In the genomic region with DNA sequence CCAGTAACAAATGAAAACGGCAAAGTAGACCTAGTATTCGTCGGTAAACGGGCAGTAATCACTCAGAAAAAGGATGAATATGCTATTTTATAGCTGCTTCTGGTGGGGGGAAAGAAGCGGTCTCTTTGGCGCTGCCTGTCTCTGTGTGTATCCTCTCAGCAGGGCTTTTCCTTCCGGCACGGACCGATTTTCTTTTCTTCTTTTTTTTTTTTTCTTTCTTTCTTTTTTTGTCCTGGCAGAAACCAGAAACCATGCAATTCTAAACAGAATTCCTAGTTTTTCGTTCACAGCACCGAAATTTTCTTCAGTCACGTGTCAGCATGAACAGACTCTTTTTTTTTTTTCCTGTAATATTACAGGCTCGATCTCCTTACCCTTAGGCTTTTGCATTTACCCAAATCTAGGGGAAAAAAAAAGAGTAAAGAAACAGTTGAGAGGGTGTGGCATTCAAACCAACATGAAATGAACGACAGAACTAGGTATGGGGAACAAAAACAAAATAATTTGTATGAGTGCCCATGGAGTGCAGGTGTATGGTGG, we compare ENCODE assay signal across 7 mouse cellular contexts. TPM values are rescaled to one million over a fixed set of nuclear protein-coding genes. Genes with fewer than 3 reads are reported as not detected.
DNase-seq lines count a peak whose midpoint lies in the region; ATAC-seq lines count a peak whose summit lies in the region.

No protein-coding gene starts in this region.

- H3K4me3 ChIP-seq in megakaryocyte, embryonic 14.5 days (replicated peaks): peak overlapping the region; percentile 97
- H3K4me3 ChIP-seq in embryonic facial prominence, embryonic 15.5 days (replicated peaks): peak overlapping the region; percentile 78
- peak overlapping the region; percentile 91 for H3K4me3 ChIP-seq in intestine, embryonic 15.5 days (replicated peaks)
- peak overlapping the region; percentile 91 for H3K4me3 ChIP-seq in neural tube, embryonic 14.5 days (ENCODE audit: low read depth, low read length)

- H3K27ac ChIP-seq in embryonic facial prominence, embryonic 15.5 days (replicated peaks): peak overlapping the region; percentile 97
- H3K27ac ChIP-seq in intestine, embryonic 15.5 days: peak overlapping the region; percentile 98; the same call in 1 of the 2 replicates
- peak overlapping the region; percentile 100 for H3K27ac ChIP-seq in neural tube, embryonic 14.5 days (ENCODE audit: low read depth, low read length)

- H3K9ac ChIP-seq in embryonic facial prominence, embryonic 15.5 days: peak overlapping the region; percentile 93
- peak overlapping the region; percentile 93 for H3K9ac ChIP-seq in intestine, embryonic 15.5 days
- H3K9ac ChIP-seq in neural tube, embryonic 14.5 days (replicated peaks; ENCODE audit: low read depth, low read length): peak overlapping the region; percentile 100

- H3K27me3 ChIP-seq in megakaryocyte, embryonic 14.5 days (replicated peaks): peaks cover 3% of the 10 kb centered on the region
- H3K27me3 ChIP-seq in embryonic facial prominence, embryonic 15.5 days: no peaks in the 10 kb centered on the region; the same call in 1 of the 2 replicates
- no peaks in the 10 kb centered on the region for H3K27me3 ChIP-seq in intestine, embryonic 15.5 days (replicated peaks)
- H3K27me3 ChIP-seq in neural tube, embryonic 14.5 days (ENCODE audit: control insufficient read depth, insufficient read depth, low read length): no peaks in the 10 kb centered on the region

- ATAC-seq in megakaryocyte, adult 5-6 weeks (ENCODE audit: poor library complexity, severe bottlenecking): no peak
- no peak for ATAC-seq in embryonic facial prominence, embryonic 15.5 days (ENCODE audit: insufficient number of reproducible peaks, low FRiP score, low TSS enrichment, low read depth)
- ATAC-seq in intestine, embryonic 15.5 days: no peak
- ATAC-seq in neural tube, embryonic 14.5 days (ENCODE audit: low read depth): no peak

- H3K4me2 ChIP-seq in embryonic facial prominence, embryonic 15.5 days (replicated peaks): peak overlapping the region; percentile 85
- H3K4me2 ChIP-seq in intestine, embryonic 15.5 days (replicated peaks): peak overlapping the region; percentile 92
- peak overlapping the region; percentile 96 for H3K4me2 ChIP-seq in neural tube, embryonic 14.5 days (ENCODE audit: low read depth, low read length)

- H3K36me3 ChIP-seq in megakaryocyte, embryonic 14.5 days (replicated peaks; ENCODE audit: low read length): no peaks in the 10 kb centered on the region
- no peaks in the 10 kb centered on the region for H3K36me3 ChIP-seq in embryonic facial prominence, embryonic 15.5 days
- H3K36me3 ChIP-seq in intestine, embryonic 15.5 days: no peaks in the 10 kb centered on the region
- H3K36me3 ChIP-seq in neural tube, embryonic 14.5 days (ENCODE audit: control insufficient read depth, insufficient read depth, low read length): no peaks in the 10 kb centered on the region

- no peak for DNase-seq in cerebellum, postnatal 4 days (ENCODE audit: low spot score in 2 of 2)
- DNase-seq in spleen, adult 12 weeks (ENCODE audit: low spot score): no peak

- WGBS in embryonic facial prominence, embryonic 15.5 days: under 1% methylated on average over 14 of the region's 14 CpGs
- WGBS in intestine, embryonic 15.5 days: 2% methylated on average over 14 of the region's 14 CpGs
- 2% methylated on average over 14 of the region's 14 CpGs for WGBS in neural tube, embryonic 14.5 days

- H3K9me3 ChIP-seq in megakaryocyte, embryonic 14.5 days: peaks cover 15% of the 10 kb centered on the region
- H3K9me3 ChIP-seq in embryonic facial prominence, embryonic 15.5 days (replicated peaks): no peaks in the 10 kb centered on the region
- no peaks in the 10 kb centered on the region for H3K9me3 ChIP-seq in intestine, embryonic 15.5 days
- H3K9me3 ChIP-seq in neural tube, embryonic 14.5 days (ENCODE audit: control insufficient read depth, low read length): no peaks in the 10 kb centered on the region

- peaks cover 29% of the 10 kb centered on the region for H3K4me1 ChIP-seq in megakaryocyte, embryonic 14.5 days
- peaks cover 4% of the 10 kb centered on the region; the same call in 1 of the 2 replicates for H3K4me1 ChIP-seq in embryonic facial prominence, embryonic 15.5 days
- H3K4me1 ChIP-seq in intestine, embryonic 15.5 days (replicated peaks): no peaks in the 10 kb centered on the region
- H3K4me1 ChIP-seq in neural tube, embryonic 14.5 days (ENCODE audit: control insufficient read depth, insufficient read depth, low read length): peaks cover 18% of the 10 kb centered on the region

RNA-seq across cellular contexts. Expression of a gene that starts 1.4 kb away (rescaled TPM):
- polyA plus RNA-seq in megakaryocyte, embryonic 14.5 days (2012; ENCODE audit: insufficient read depth, low replicate concordance): 0.29 and 1.3 TPM in 2 replicates
- total RNA-seq in megakaryocyte, adult 5-6 weeks (2015): 9.5 and 10.0 TPM in 2 replicates
- 9.7 and 14.6 TPM in 2 replicates for total RNA-seq in megakaryocyte, adult 5-6 weeks (2017)
- 22.4 and 23.4 TPM in 2 replicates for polyA plus RNA-seq in embryonic facial prominence, embryonic 15.5 days (2015; fragmentation: Nextera tagmentation; extraction: Ambion mirVana)
- polyA plus RNA-seq in intestine, embryonic 15.5 days (2015; fragmentation: Nextera tagmentation; extraction: Ambion mirVana): 16.7 and 19.3 TPM in 2 replicates
- 74.1 and 90.4 TPM in 2 replicates for polyA plus RNA-seq in neural tube, embryonic 14.5 days (2014; fragmentation: Nextera tagmentation; extraction: Ambion mirVana)
